Mouse (Mus musculus) MEL (cell line): ENCODE data around the gene Olfr593.
"Not testable (repeated sequence)": the region's sequence is repeated elsewhere in the genome, so short reads cannot be mapped to it uniquely, and the experiment has no call there.

Source experiments
- CHD1 ChIP-seq: IDR thresholded peaks from 2 replicates; pipeline ENCODE4 v1.6.1; 2012; ENCODE audit warnings: low read depth, mild to moderate bottlenecking, inconsistent platforms, low read length, improper control_type of control experiment
- CTCF ChIP-seq, 3 experiments: IDR thresholded peaks in 2 of 3; conservative IDR thresholded peaks in 1 of 3; 2 replicates each; pipeline ENCODE4 v1.5.1; 2011 to 2012; ENCODE audit warnings: low read length in 3 of 3, low read depth in 2 of 3, mild to moderate bottlenecking in 2 of 3, improper control_type of control experiment in 1 of 3, inconsistent platforms in 1 of 3, mixed read lengths in 1 of 3, moderate library complexity in 1 of 3; ENCODE audit not compliant: control insufficient read depth in 1 of 3, insufficient read depth in 1 of 3, poor library complexity in 1 of 3, severe bottlenecking in 1 of 3
- EP300 ChIP-seq, 2 experiments: IDR thresholded peaks; 2 replicates each; pipeline ENCODE4 v1.6.1; 2011; ENCODE audit warnings: improper control_type of control experiment in 2 of 2, low read length in 2 of 2, low read depth in 1 of 2, mild to moderate bottlenecking in 1 of 2
- HCFC1 ChIP-seq: IDR thresholded peaks from 2 replicates; pipeline ENCODE4 v1.6.1; 2012; ENCODE audit warnings: low read depth, mild to moderate bottlenecking, inconsistent platforms, low read length, improper control_type of control experiment, moderate library complexity
- MAX ChIP-seq: IDR thresholded peaks from 2 replicates; pipeline ENCODE4 v1.6.1; 2011; ENCODE audit warnings: low read length, improper control_type of control experiment
- MYC ChIP-seq: IDR thresholded peaks from 2 replicates; pipeline ENCODE4 v1.6.1; 2011; ENCODE audit warnings: low read depth, mild to moderate bottlenecking, low read length, improper control_type of control experiment, moderate library complexity
- POLR2A ChIP-seq, 2 experiments: IDR thresholded peaks; 2 replicates each; pipeline ENCODE4 v1.6.1; 2011 to 2012; ENCODE audit warnings: low read length in 2 of 2, mild to moderate bottlenecking in 2 of 2, control low read depth in 1 of 2, improper control_type of control experiment in 1 of 2, low read depth in 1 of 2, moderate library complexity in 1 of 2; ENCODE audit not compliant: control insufficient read depth in 1 of 2, insufficient read depth in 1 of 2, poor library complexity in 1 of 2
- RCOR1 ChIP-seq: IDR thresholded peaks from 2 replicates; pipeline ENCODE4 v1.6.1; 2012; ENCODE audit warnings: low read depth, mild to moderate bottlenecking, inconsistent platforms, low read length, improper control_type of control experiment
- SIN3A ChIP-seq: IDR thresholded peaks from 2 replicates; pipeline ENCODE4 v1.6.1; 2012; ENCODE audit warnings: low read length, improper control_type of control experiment, inconsistent platforms
- TBP ChIP-seq: IDR thresholded peaks from 2 replicates; pipeline ENCODE4 v1.8.0; 2011; ENCODE audit warnings: low read depth, low read length, improper control_type of control experiment
- TCF12 ChIP-seq: IDR thresholded peaks from 2 replicates; pipeline ENCODE4 v1.6.1; 2014; ENCODE audit warnings: low read depth, mild to moderate bottlenecking, inconsistent platforms, low read length, improper control_type of control experiment, moderate library complexity
- UBTF ChIP-seq: IDR thresholded peaks from 2 replicates; pipeline ENCODE4 v1.6.1; 2012; ENCODE audit warnings: low read depth, mild to moderate bottlenecking, inconsistent platforms, low read length, improper control_type of control experiment, moderate library complexity, borderline replicate concordance; ENCODE audit not compliant: insufficient read depth
- USF1 ChIP-seq: IDR thresholded peaks from 2 replicates; pipeline ENCODE4 v1.6.1; 2014; ENCODE audit warnings: low read depth, mild to moderate bottlenecking, inconsistent platforms, low read length, improper control_type of control experiment, moderate library complexity
- ZC3H11A ChIP-seq: IDR thresholded peaks from 2 replicates; pipeline ENCODE4 v1.6.1; 2012; ENCODE audit warnings: low read depth, mild to moderate bottlenecking, inconsistent platforms, low read length, improper control_type of control experiment

DNA sequence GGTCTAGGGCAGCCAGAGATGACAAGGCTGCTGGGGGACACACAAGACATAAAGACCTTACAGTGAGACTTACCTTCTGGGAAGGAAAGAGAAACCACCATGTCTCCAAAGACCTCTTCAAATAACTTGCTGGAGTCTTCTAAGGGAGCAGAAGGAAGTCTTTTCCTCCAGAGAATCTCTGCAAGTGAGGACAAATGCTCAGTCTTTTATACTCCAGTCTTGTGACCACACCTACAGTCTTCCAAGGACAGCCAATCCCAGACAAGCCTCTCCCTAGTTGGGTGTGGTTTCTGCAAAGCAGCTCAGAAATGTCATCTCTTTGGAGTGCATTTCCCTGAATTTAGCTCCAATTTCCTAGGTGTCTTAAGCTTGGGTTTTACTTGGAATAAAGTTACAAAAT is 40.7 kb downstream of the Olfr593 start, which contains the start of gene Usp17ld:
- not testable (repeated sequence) for TF ChIP-seq USF1; MAX; HCFC1; ZC3H11A; CTCF (IDR thresholded peaks at IDR 0.05 in 2 of 3, conservative IDR thresholded peaks at IDR 0.05 in 1 of 3; ENCODE audit: control insufficient read depth in 1 of 3, insufficient read depth in 1 of 3, low read depth in 2 of 3, low read length in 3 of 3, poor library complexity in 1 of 3, severe bottlenecking in 1 of 3); TBP; EP300 (IDR thresholded peaks at IDR 0.05; ENCODE audit: low read depth in 1 of 2, low read length in 2 of 2); TCF12; CHD1; POLR2A (IDR thresholded peaks at IDR 0.05; ENCODE audit: control insufficient read depth in 1 of 2, insufficient read depth in 1 of 2, low read depth in 1 of 2, low read length in 2 of 2, poor library complexity in 1 of 2); RCOR1; MYC; UBTF; SIN3A
